Mouse (Mus musculus) liver, embryonic 14.5 days (tissue): ENCODE results near the gene Wfdc11.

Source experiments
- CTCF ChIP-seq: IDR thresholded peaks from 2 replicates; pipeline ENCODE4 v1.5.1; 2016; ENCODE audit warnings: antibody characterized with exemption, low read depth, control low read depth
- EP300 ChIP-seq: IDR thresholded peaks from 2 replicates; pipeline ENCODE4 v1.6.1; 2016; ENCODE audit warnings: antibody characterized with exemption, low read depth

- TF ChIP-seq CTCF: no peak
- TF ChIP-seq EP300: no peak
These were observed at the start of gene Wfdc11 for GRCm38 (mm10) chr2:164673987-164674386.
